Mouse (Mus musculus) lung, postnatal 4 days (tissue): ENCODE measurements around the gene Amz2.

ENCODE experiments used
- DNase-seq, 2 experiments: peaks; one replicate each; pipeline ENCODE4 v3.0.0; 2021

Amz2 gene

DNA sequence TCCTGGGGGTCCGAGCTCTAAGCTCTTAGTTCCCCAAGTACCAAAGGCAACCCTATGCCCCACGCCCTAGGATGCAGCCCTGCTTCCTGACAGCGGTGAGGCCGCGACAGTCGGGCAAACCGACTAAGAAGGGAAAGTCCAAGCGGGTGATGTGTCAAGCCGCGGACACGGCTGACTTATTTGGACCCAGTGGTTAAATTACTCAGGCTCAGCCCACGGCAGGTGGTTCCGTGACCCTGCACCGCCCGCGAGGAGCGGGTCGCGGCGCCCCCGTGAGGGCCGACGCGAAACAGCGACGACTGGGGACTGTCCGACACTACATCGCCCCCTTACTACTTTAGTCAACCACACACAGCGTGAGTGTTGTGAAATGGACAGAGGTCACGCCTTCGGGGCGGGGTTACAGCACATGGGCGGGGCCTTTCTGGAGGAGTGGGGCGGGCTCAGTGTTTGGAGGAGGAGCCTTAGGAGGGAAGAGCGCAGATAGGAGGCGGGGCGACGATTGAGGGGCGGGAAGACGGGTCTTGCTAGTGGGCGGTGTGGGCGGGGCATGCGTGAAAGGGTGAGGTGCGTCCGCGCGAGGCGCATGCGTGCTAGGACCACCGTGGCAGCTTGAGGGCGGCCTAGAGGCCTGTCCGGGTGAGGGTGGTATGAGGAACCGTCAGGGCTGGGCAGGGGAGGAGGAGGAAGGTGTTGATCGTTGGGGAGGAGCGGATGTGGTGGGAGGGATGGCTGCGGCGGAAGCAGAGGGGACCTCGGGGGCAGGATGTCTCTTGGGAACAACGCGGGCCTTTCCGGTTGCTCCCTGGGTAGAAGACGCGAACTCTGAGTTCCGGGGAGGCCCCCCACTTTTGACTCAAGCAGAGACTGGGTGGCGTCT, at the start of gene Amz2:
TSS of gene Amz2 (plus strand) at position 555 of the 880 bp plus-strand sequence.
- peak; percentile 100 for DNase-seq

DNA sequence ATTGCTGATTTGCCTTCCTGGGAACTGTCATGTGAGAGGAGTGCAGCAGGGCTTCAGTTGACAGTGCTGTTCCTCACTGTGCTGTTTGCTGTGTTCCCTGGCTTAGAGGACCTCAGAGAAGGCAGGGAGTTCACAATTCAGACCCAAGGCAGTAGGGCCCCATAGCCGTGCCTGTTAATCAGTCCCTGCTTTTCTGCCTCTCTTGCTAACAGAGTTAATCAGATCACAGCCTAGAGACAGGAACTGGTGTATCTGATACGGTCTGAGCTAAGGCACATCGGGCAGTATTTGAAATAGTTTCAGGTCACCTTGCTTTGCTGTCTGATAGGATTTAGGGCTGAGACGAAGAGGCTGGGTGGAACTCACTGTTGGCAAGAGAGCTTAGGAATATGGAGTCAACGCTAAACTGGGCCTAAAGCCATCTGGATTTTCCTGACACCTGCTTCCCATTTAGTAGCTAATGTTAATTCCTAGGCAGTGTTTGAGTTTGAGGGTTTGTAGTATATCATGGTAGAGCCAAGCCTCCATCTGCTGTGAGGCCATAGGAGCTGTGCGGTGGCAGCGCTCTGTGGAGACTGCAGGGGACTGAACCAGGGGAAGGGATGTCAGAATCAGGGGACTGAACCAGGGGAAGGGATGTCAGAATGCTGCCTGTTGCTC, 49.1 kb upstream of the Amz2 start:
- no peak for DNase-seq

DNA sequence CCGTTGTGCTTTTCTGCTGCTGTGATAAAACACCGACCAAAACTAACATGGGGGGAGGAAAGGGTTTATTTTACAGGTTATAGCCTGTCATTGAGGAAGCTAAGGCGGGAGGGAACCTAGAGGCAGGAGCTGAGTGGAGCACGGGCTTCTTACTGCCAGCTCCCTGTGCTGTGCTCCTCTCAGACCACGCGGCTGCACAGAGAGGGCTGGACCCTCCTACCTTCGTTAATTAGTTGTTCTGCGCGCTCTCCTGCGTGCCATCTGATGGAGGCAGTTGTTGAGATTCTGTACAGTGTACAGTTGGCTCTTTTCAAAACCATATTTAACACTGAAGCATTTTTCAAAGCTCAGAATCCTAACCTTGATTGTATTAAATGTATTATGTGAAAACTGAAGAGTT, 48.3 kb upstream of the Amz2 start:
- no peak for DNase-seq

DNA sequence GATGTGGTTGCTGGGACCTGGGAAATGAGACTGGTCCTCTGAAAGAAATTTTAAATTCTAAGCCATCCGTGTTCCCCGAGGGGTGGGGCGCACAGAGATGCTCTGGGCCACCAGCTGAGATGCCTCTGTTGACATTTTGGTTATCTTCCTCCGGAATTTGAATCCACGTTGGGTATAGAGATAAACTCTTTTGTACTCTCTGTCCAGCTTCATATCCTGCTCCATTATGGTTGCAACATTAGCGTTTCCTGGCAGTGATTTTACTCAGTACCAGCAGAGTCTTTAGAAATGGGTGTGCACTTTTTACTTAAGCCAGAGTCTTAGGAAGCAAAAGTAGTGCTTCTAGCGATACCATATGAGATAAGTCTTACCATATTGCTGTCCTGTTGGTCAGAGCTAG, 47.7 kb upstream of the Amz2 start:
- no peak for DNase-seq

DNA sequence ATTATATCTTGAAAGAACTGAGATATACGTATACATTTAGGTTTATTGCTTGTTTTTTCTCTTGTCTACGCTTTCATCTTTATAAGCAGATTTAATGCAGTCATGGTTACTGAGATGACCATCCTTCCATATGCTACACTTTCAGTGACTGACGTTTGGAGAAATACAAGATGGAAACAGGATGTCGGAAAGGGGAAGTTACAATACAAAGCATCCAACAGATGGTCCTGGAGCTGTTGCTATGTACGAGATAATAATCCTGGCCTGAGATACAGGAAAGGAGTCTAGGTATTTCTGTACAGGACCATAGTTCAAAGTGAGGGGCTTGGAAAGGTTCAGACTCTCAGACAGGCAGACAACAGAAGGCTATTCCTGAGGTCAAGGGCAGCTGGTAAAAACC, 45.1 kb upstream of the Amz2 start:
- no peak for DNase-seq

DNA sequence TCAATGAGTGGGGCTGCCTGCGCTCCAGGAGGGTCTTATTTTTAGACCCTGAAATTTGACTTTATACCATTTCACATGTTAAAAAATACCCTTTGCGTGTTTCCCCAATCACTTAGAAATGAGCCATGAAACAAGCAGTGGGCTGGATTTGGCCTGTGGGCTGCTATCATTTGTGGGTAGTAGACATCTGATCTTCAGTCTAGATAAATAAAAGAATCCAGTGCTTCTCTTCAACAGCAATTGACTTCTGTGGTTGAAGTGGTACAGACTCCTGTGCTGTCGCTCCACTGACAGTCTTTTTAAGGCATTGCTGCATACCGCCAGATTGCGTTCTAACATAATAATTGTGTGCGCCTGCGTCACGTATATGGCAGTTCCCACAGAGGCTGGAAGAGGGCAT, 40.5 kb upstream of the Amz2 start:
- no peak for DNase-seq

DNA sequence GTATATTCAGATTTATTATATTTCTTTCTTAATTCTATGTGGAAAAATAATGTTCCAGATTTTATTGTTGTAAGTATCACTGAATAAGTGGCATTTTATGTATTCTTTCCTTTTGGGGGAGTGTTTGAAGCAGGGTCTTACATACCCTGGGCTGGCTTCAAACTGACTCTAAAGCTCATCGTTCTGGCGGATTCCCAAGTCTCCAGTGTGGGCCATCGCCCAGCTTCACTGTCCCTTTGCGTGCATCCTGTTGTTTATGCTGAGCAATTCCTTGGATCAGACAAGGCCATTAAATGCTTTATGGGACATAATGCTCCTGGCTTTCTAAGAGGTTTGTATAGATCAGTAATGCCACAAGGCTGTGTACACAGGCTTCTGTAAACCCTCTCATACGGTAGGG, 36.7 kb upstream of the Amz2 start:
- peak; percentile 38 to 51 for DNase-seq

DNA sequence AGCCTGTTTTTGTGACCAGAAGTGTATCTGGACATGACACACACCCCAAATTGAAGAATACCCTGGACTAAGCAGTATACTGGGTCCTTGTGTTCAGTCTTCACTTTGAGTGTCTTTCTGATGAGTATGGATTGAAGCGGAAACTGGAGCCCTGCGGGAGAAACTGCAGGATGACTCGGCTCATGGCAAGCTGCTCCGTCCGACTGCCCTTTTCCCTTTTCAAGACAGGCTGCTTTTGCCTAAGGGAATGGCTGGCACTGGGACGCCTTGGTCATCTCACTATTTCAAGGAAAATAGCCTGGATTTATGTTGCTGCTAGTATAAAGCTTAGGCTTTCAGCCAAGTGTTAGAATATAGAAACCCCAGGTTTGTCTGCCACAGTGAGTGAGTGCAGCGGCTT, 34.5 kb upstream of the Amz2 start:
- DNase-seq, result no peak

DNA sequence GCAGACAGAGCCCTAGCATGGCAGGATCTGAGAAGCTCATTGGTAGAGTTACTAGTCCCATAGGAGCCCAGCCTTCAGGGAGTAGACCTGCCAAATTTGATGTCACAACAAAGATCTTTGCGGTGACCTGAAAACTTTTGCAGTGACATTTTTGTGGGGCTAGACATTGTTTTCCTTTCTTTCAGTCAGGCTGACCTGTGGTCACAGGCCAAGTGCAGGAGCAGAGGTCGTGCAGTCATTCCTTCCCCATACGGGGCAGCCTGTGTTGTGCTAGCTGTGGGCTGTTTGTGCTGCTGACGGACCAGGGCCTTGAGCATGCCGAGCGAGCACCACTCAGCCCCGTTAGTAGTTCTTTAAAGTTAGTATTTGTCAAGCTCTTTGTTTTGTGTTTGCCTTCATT, 34.0 kb upstream of the Amz2 start:
- no peak for DNase-seq

DNA sequence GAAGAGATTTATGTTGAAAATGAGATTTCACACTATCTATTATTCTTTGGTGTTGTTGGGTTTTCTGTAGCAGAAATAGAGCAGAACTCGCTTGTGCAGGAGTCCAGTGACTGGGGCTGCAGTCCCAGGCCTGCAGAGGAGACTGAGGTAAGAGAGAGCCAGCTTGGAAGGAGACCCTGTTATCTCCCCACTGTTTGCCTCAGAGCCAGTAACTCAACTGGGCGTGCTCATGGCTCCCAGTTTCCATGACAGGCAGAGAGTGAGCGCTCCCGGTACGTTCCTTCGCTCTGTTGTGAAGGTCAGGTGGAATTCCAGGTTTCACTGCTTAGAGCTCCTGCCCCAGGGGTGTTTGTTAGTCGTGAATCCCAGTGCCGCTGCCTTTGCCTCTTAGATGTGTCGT, 33.1 kb upstream of the Amz2 start:
- DNase-seq, result no peak

DNA sequence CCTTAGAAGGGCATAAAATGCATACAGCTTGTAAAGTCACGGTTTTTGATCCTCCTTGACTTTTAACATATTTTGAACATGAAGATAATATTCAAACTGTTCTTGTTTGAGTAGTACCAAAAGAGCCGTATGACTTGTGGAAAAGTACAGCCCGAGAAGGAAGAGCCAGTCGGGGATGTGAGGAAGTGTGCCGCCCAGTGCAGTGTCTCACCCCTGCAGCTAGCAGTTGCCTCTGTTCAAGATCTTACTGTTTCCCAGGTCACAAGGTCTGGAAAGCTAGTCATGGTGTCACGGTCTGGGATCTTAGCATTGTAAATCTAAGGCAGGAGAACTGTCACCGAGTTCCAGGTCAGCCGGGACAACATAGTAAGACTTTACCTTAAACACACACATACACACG, 31.0 kb upstream of the Amz2 start:
- DNase-seq, result no peak

DNA sequence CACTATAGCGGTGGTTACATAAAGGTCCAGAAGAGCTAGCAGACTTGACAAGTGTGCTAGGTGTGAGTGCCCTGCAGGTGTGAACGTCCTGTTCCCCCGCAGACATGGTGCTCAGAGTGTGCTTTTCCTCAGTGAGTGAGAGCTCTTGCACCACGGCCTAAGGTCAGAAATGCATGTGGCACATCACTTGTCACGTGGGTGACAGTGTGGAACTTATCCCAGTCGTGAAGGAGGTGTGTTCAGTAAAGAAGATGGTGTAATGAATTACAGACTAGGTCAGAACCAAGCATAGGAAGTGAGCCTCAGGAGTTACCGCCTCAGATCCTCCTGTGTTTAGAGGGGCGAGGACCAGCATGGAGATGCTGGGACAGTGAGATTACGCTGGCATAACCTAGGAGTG, 30.5 kb upstream of the Amz2 start:
- no peak for DNase-seq

DNA sequence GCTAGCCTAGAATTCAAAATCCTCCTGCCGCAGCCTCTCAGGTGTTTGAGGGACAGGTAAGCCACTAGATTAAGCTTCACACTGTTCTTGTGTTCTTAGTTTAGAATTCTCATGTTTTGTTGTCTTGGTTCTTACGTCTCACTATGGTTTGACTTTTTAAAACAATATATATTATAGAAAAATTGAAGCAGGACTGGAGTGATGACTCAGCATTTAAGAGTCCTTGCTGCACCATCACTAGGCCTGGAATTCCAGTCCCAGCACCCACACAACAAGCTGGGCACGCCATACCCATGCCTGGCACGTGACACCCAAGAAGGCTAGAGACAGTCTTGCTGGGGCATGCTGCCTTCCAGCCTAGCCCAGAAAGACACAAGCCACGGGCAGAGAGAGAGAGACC, 19.3 kb upstream of the Amz2 start:
- no peak for DNase-seq

DNA sequence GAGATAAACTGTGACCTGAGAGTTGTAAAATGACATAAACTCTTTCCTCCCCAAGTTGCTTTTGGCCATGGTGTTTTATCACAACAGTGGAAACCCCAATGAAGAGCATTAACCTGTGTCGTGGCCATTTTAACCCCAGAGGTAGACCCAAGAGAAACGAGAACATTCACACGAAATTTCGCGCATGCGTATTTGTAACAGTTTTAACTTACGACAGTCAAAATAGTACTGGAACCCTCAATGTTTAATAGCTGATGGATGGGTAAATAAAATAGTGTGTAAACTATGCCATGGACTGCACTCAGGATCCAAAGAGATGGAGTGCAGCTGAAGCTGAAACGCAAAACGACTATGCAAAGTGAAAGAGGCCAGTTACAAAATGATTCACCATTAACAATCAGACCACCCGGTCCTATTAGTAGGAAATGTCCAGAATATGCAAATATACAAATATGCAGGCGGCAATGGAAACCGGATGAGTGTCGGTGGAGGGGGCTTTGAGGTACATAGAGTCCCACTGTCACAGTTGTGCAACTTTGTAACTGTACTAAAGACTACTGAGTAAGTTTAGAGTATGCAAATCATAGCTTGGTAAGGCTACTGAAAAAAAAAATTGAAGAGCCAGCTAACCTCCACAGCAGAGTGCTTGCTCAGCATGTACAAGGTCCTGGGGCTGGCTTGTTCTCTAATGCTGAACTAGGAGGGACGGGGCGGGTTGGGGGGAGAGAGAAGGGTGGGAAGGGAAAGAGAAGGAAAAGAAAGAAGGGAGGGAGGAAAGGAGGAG, 15.4 kb upstream of the Amz2 start:
- no peak for DNase-seq

DNA sequence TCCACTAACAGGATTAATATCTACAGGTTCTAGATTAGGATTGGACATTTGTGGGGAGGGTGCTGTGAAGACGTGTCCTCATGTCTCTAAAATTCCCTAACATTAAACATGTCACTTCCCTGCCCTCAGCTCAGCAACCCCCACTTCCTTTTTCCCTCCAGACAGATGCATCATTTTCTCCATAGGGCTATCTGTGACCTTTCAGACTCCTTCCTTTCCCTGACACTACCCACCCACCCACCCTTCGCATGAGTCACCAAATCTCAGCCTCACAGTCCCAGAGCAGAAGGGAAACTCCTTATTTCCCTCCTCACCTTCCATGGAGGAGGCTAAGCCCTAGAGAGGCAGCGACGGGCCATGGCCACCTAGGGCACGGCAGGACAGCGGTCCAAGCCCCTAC, 12.1 kb upstream of the Amz2 start, which contains the start of gene 9930022D16Rik:
TSS of gene 9930022D16Rik (plus strand) at position 301 of the 400 bp plus-strand sequence.
- DNase-seq, result no peak

DNA sequence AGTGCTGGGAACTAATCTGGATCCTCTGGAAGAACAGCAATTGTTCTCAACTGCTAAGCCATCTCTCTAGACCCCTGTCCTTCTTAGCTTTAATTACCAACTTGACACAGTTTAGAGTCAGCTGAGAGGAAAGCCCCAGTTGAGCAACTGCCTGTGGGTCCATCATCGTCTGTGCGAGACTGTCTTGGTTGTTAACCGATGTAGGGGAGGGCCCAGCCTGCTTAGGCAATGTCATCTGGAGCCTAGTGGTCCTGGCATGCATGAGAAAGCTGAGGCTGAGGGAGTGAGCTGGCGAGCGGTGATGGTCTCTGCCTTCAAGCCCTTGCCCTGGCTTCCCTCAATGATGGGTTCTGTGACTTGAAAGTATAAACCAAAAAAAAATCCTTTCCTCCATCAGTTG, 10.9 kb upstream of the Amz2 start:
- DNase-seq, result no peak

DNA sequence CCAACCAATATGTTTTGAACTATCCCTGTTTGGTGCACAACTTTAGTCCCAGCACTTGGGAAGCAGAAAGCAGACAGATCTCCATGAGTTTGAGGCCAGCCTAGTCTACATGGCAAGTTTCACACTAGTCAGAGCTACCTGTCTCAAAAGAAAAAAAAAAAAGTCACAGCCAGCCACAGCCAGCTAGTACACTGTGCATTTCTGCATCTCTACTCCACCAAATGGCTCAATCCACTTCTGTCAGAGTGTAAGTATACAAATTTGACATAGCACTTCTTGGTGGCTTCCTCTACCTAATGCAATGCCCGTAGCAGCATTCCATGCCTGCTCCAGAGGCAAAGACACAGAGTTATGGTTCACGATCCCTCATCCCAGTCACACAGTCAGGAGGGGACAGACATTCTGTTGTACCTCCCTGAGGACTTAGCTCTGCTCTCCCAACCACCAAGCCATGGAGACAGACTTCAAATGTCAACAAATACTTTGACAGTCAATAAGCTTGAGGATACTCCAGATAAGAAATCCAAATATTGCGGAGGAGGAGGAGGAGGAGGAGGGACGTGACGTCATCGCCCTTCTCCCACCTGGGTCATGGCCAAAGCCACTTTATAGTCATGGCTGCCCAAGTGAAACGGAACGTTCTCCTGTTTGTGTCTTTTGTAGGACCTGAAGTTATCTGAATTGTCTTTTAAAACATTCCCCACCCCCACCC, 8.9 kb upstream of the Amz2 start:
- peak; percentile 77 to 80 for DNase-seq

DNA sequence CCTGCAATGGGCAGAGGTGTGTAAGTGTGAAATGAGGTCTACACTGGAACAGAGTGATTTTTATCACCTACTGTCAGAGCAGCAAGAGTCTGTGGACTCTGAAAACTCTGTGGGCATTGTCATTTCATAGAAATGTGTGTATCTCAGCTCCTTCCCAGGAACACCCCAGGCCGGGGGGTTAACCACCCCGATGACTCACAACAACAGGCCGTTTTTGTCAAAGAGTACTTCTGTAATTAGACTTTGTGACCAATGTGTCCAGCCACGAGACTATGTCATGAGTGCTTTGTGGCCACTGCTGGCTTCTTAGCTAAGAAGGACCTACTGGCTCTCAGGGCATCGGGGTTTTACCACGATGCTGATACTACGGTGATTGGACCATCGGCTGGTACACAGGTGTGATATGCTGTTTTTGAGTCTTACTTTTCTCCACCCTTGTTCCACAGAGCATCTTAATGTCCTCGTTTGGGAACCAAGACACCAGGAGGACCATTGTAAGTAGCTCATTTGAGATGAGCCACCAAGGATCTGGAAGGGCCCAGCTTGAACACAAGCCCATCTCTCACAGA, 8.2 kb upstream of the Amz2 start:
- DNase-seq, result no peak

DNA sequence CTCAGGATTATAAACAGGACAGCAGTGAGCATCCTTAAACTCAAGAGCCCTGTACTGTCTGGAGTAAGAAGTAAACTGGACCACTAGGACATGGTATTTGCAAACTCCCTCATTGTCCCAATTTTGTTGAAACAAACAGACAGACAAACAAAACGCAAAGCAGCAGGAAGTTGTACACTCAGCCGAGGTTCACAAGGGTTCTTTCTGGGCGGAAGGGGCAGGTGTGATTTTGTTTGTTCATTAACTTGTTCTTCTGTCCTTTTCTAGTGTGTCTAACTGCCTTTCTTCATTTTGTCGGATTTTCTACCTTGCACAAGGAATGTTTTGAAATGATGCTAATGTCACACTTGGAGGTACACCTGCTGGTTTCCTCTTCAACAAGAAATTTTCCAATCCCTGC, 6.3 kb upstream of the Amz2 start:
- no peak for DNase-seq

DNA sequence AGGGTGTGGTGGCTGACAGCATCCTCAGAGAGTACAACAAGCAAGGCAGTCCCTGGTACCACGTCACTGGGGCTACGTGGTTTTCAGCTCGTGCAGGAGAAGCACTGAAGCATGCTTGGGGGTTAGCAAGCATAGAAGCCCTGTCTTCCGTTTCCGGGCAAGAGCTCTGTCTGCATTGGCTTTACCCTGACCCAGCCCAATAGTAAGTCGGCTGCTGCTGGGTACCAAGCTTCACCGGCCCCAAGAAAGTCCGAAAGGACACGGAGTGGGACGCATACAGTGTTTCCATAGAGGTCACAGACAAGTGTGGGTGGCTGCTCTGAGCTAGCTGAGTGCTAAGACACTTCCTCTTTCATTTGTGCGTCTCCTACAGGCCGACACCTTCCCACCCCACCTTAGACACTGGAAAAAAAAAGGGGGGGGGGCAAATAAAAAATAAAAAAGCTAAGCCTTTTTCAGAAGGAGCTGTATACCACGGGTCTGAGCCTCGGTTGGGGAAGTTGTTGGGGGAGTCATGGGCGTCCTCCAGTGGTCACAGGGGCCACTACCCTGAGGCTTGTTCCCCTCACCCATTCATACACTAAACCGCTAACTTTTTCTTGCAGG, 5.7 kb upstream of the Amz2 start:
- DNase-seq, result peak; percentile 44 to 46

DNA sequence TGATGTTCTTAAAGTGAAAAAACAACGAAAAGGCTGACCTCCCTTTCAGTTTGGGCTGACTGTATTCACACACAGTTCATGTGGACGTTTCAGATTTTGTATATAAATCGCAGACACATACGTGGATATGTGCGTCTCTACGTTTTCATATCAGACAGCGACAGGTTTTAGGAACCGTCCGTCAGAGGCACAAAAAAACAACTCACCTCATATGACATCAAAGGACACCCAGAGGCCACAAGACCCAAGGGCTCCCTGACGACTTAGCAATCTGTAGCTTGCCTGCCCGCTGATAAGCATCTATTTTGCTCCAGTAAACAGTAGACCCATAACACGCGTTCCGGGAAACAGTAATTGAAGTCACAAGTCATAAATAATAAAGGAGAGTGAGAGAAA, 5.2 kb upstream of the Amz2 start:
- DNase-seq, result no peak

DNA sequence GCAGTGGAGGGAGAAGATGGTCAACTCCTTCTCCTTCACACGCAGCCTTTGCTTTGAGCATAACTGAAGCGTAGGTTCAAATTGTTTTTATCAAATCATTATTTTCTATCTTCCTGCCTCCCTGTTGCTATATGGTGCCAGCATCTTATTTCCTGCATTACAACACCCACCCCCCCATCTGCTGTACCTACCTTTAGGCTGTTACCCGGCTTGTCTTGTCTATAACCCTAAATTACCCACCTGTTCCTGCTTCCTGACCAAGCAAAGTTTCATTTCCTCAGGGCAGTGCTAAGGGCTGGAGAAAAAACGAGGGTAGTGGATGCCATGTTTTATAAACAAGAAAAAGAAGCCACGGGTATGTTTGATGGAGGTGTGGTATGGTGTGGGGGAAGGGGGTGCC, 4.5 kb upstream of the Amz2 start:
- DNase-seq, result no peak
